Mouse (Mus musculus) spleen, adult 2 months (tissue): Measurements from ENCODE around the gene Psmd12.

Source experiments
- CTCF ChIP-seq: fragments of 200-500 bp; IDR thresholded peaks from 2 replicates; pipeline ENCODE4 v1.5.1; 2011; ENCODE audit warnings: mild to moderate bottlenecking, inconsistent platforms; ENCODE audit not compliant: insufficient read depth, insufficient read length, insufficient replicate concordance; ENCODE audit errors: extremely low read depth
- POLR2A ChIP-seq: fragments of 200-500 bp; IDR thresholded peaks from 2 replicates; pipeline ENCODE4 v1.6.1; 2011; ENCODE audit warnings: low read depth, low read length, inconsistent platforms

GRCm38 (mm10) chr11:107435776-107436449, 43.4 kb upstream of the Psmd12 start:
- TF ChIP-seq CTCF (no peak), POLR2A (no peak)
